Mouse (Mus musculus): Measurements from ENCODE around the gene Clic1. TPM values are rescaled to one million over a fixed set of nuclear protein-coding genes. Genes with fewer than 3 reads are reported as not detected.

The Clic1 gene
- polyA plus RNA-seq, 1 experiment from 2014 or later = 312 TPM

GRCm38 (mm10) chr17:35023221-35023620, 26.5 kb upstream of the Clic1 start:
- H3K9ac ChIP-seq (ENCODE audit: low read depth, low read length) = no peak overlapping the region
- H3K4me1 ChIP-seq (replicated peaks; ENCODE audit: control insufficient read depth, insufficient read depth, low read length) = no peaks in the 10 kb centered on the region; the same call in 1 of the 2 replicates
- TF ChIP-seq CTCF (IDR thresholded peaks at IDR 0.05; ENCODE audit: low read depth) = peak; percentile 33
- H3K4me3 ChIP-seq (ENCODE audit: low read depth, low read length) = no peak overlapping the region
- ATAC-seq = no peak
- WGBS = 84% methylated on average over 5 of the region's 5 CpGs
- no peak overlapping the region for H3K4me2 ChIP-seq (replicated peaks; ENCODE audit: low read depth)
- H3K36me3 ChIP-seq (ENCODE audit: control insufficient read depth, insufficient read depth) = no peaks in the 10 kb centered on the region
- no peaks in the 10 kb centered on the region for H3K9me3 ChIP-seq (ENCODE audit: control insufficient read depth)
- no peak overlapping the region; the same call in 1 of the 2 replicates for H3K27ac ChIP-seq (ENCODE audit: low read depth, low read length)
- H3K27me3 ChIP-seq (replicated peaks; ENCODE audit: control insufficient read depth, insufficient read depth, low read length) = no peaks in the 10 kb centered on the region

- H3K4me1 ChIP-seq (replicated peaks; ENCODE audit: control insufficient read depth, insufficient read depth, low read length) = no peaks in the 10 kb centered on the region; the same call in 1 of the 2 replicates
- no peaks in the 10 kb centered on the region for H3K9me3 ChIP-seq (ENCODE audit: control insufficient read depth)
- peak; percentile 77 for ATAC-seq
- peak overlapping the region; percentile 27; the same call in 1 of the 2 replicates for H3K4me2 ChIP-seq (replicated peaks; ENCODE audit: low read depth)
- H3K36me3 ChIP-seq (ENCODE audit: control insufficient read depth, insufficient read depth) = no peaks in the 10 kb centered on the region
- no peaks in the 10 kb centered on the region for H3K27me3 ChIP-seq (replicated peaks; ENCODE audit: control insufficient read depth, insufficient read depth, low read length)
- 0 out of 2 replicates have a peak overlapping the region, but pooled peaks have one; percentile 8 for H3K9ac ChIP-seq (ENCODE audit: low read depth, low read length)
- no peak overlapping the region for H3K4me3 ChIP-seq (ENCODE audit: low read depth, low read length)
- no peak overlapping the region; the same call in 1 of the 2 replicates for H3K27ac ChIP-seq (ENCODE audit: low read depth, low read length)
- 31% methylated on average over 4 of the region's 4 CpGs for WGBS
- no peak for TF ChIP-seq CTCF (IDR thresholded peaks at IDR 0.05; ENCODE audit: low read depth)
Observed at GRCm38 (mm10) chr17:35023756-35024155, 26.0 kb upstream of the Clic1 start.

- TF ChIP-seq CTCF (IDR thresholded peaks at IDR 0.05; ENCODE audit: low read depth) = no peak
- Histone ChIP-seq H3K9me3 (ENCODE audit: control insufficient read depth) (no peaks in the 10 kb centered on the region), H3K4me3 (ENCODE audit: low read depth, low read length) (no peak overlapping the region), H3K4me2 (replicated peaks; ENCODE audit: low read depth) (no peak overlapping the region), H3K9ac (ENCODE audit: low read depth, low read length) (0 out of 2 replicates have a peak overlapping the region, but pooled peaks have one; percentile 8), H3K27ac (ENCODE audit: low read depth, low read length) (no peak overlapping the region), H3K4me1 (replicated peaks; ENCODE audit: control insufficient read depth, insufficient read depth, low read length) (no peaks in the 10 kb centered on the region; the same call in 1 of the 2 replicates), H3K36me3 (ENCODE audit: control insufficient read depth, insufficient read depth) (no peaks in the 10 kb centered on the region), H3K27me3 (replicated peaks; ENCODE audit: control insufficient read depth, insufficient read depth, low read length) (no peaks in the 10 kb centered on the region)
- 66% methylated on average over 13 of the region's 13 CpGs for WGBS
- ATAC-seq = no peak
Observed at GRCm38 (mm10) chr17:35024261-35024660, 25.5 kb upstream of the Clic1 start.

GRCm38 (mm10) chr17:35024691-35025488, 24.9 kb upstream of the Clic1 start:
- WGBS = 73% methylated on average over 7 of the region's 10 CpGs
- Histone ChIP-seq H3K4me1 (replicated peaks; ENCODE audit: control insufficient read depth, insufficient read depth, low read length) (no peaks in the 10 kb centered on the region; the same call in 1 of the 2 replicates), H3K9ac (ENCODE audit: low read depth, low read length) (no peak overlapping the region; the same call in 1 of the 2 replicates)

GRCm38 (mm10) chr17:35026206-35026605, 23.6 kb upstream of the Clic1 start:
- Histone ChIP-seq H3K4me2 (replicated peaks; ENCODE audit: low read depth) (no peak overlapping the region), H3K9me3 (ENCODE audit: control insufficient read depth) (no peaks in the 10 kb centered on the region), H3K4me1 (replicated peaks; ENCODE audit: control insufficient read depth, insufficient read depth, low read length) (no peaks in the 10 kb centered on the region; the same call in 1 of the 2 replicates), H3K9ac (ENCODE audit: low read depth, low read length) (no peak overlapping the region), H3K27me3 (replicated peaks; ENCODE audit: control insufficient read depth, insufficient read depth, low read length) (no peaks in the 10 kb centered on the region), H3K4me3 (ENCODE audit: low read depth, low read length) (no peak overlapping the region), H3K27ac (ENCODE audit: low read depth, low read length) (no peak overlapping the region), H3K36me3 (ENCODE audit: control insufficient read depth, insufficient read depth) (no peaks in the 10 kb centered on the region)
- TF ChIP-seq CTCF (IDR thresholded peaks at IDR 0.05; ENCODE audit: low read depth) = peak; percentile 2; the same call in 1 of the 2 replicates
- ATAC-seq = no peak
- WGBS = 75% methylated on average over 5 of the region's 5 CpGs

More at GRCm38 (mm10) chr17:35024691-35025488, 24.9 kb upstream of the Clic1 start:
- TF ChIP-seq CTCF (IDR thresholded peaks at IDR 0.05; ENCODE audit: low read depth) = no peak
- Histone ChIP-seq H3K4me3 (ENCODE audit: low read depth, low read length) (no peak overlapping the region), H3K4me2 (replicated peaks; ENCODE audit: low read depth) (no peak overlapping the region), H3K36me3 (ENCODE audit: control insufficient read depth, insufficient read depth) (no peaks in the 10 kb centered on the region), H3K27me3 (replicated peaks; ENCODE audit: control insufficient read depth, insufficient read depth, low read length) (no peaks in the 10 kb centered on the region), H3K27ac (ENCODE audit: low read depth, low read length) (no peak overlapping the region), H3K9me3 (ENCODE audit: control insufficient read depth) (no peaks in the 10 kb centered on the region)
- ATAC-seq = no peak

GRCm38 (mm10) chr17:35027277-35028068, 22.3 kb upstream of the Clic1 start, which contains the start of gene Sapcd1:
TSS of gene Sapcd1 (minus strand) at chr17:35028016.
- Histone ChIP-seq H3K4me2 (replicated peaks; ENCODE audit: low read depth) (no peak within 1 kb of the TSS), H3K27me3 (replicated peaks; ENCODE audit: control insufficient read depth, insufficient read depth, low read length) (no peaks in the 10 kb centered on the region), H3K4me1 (replicated peaks; ENCODE audit: control insufficient read depth, insufficient read depth, low read length) (no peaks in the 10 kb centered on the region; the same call in 1 of the 2 replicates), H3K4me3 (ENCODE audit: low read depth, low read length) (no peak within 1 kb of the TSS), H3K27ac (ENCODE audit: low read depth, low read length) (no peak within 1 kb of the TSS), H3K36me3 (ENCODE audit: control insufficient read depth, insufficient read depth) (no peaks in the 10 kb centered on the region), H3K9ac (ENCODE audit: low read depth, low read length) (no peak within 1 kb of the TSS; the same call in 1 of the 2 replicates), H3K9me3 (ENCODE audit: control insufficient read depth) (no peaks in the 10 kb centered on the region)
- no peak for TF ChIP-seq CTCF (IDR thresholded peaks at IDR 0.05; ENCODE audit: low read depth)
- ATAC-seq = no peak
- WGBS = 53% methylated on average over 13 of the region's 13 CpGs
